Comparison of ENCODE assay signal across 16 mouse cellular contexts in the genomic region with DNA sequence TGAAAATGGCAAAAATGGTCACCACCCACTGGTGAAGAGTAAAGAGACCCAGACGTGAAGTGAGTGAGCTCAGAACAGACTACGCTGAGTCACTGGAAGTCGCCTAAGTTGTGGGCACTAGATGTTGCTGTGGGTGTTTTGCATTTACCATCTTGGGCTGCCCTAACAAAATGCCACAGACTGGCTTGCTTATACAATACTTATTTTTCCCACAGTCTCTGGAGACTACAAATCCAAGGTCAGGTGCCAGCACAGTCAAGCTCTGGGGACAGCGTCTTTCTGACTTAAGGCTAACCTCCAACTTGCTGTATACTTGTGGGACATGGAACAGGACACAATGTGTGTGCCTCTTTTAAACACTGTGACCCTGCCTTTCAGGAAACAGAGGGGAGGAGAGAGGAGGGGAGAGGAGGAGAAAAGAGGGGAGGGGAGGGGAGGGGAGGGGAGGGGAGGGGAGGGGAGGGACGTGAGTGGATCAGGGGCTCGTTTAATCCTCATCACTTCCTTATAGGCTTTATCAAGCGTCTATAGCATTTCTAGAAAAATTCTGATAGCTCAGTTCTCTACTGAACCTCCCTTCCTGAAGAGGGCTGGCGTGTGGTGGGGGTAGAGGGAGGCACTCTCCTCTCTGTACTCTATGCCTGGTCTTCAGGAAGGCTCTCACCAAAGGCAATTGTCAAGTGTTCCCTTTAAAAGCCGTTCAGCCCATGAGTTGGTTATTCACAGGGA. TPM values are rescaled to one million over a fixed set of nuclear protein-coding genes. Genes with fewer than 3 reads are reported as not detected.
DNase-seq lines count a peak whose midpoint lies in the region; ATAC-seq lines count a peak whose summit lies in the region.
"Had no signal": no experiment of that assay in that cellular context is flagged by ENCODE, and none has a peak within 500 bp of the region (broad histone marks: within the 10 kb centered on the region; RNA-seq: fewer than 3 reads in every experiment).

No protein-coding gene starts in this region.

- ATAC-seq in liver, embryonic 12.5 days, result no peak
- no peak for ATAC-seq in intestine, embryonic 15.5 days
- ATAC-seq in forebrain, embryonic 14.5 days, result no peak

- H3K4me1 ChIP-seq in heart, embryonic 10.5 days, result peaks cover 38% of the 10 kb centered on the region
- peaks cover 70% of the 10 kb centered on the region for H3K4me1 ChIP-seq in liver, embryonic 12.5 days
- H3K4me1 ChIP-seq in intestine, embryonic 15.5 days (replicated peaks), result peaks cover 30% of the 10 kb centered on the region
- H3K4me1 ChIP-seq in forebrain, embryonic 14.5 days (ENCODE audit: control insufficient read depth, insufficient read depth, low read length), result no peaks in the 10 kb centered on the region

- H3K9me3 ChIP-seq in heart, embryonic 10.5 days, result no peaks in the 10 kb centered on the region
- peaks cover 5% of the 10 kb centered on the region; the same call in 1 of the 2 replicates for H3K9me3 ChIP-seq in liver, embryonic 12.5 days (replicated peaks)
- H3K9me3 ChIP-seq in intestine, embryonic 15.5 days, result no peaks in the 10 kb centered on the region
- no peaks in the 10 kb centered on the region for H3K9me3 ChIP-seq in forebrain, embryonic 14.5 days (replicated peaks; ENCODE audit: control insufficient read depth, low read length)

- H3K4me2 ChIP-seq in liver, embryonic 12.5 days, result peak overlapping the region; percentile 25
- H3K4me2 ChIP-seq in intestine, embryonic 15.5 days (replicated peaks), result no peak overlapping the region
- no peak overlapping the region for H3K4me2 ChIP-seq in forebrain, embryonic 14.5 days (ENCODE audit: low read length)

- DNase-seq in heart, embryonic 10.5 days (ENCODE audit: low spot score), result no peak
- no peak for DNase-seq in heart, adult 18-20 months
- peak; percentile 37 for DNase-seq in right cerebral cortex, postnatal 25 days
- no peak for DNase-seq in right cerebral cortex, postnatal 14 days
- DNase-seq in gastrocnemius, postnatal 14 days, result no peak
- no peak for DNase-seq in forebrain, embryonic 14.5 days (ENCODE audit: low spot score)
- DNase-seq: adrenal gland, postnatal 25 days; cerebellum, adult 11 months; gastrocnemius, adult 2 months; heart, postnatal 14 days; kidney, adult 2 months; left cerebral cortex, postnatal 4 days; lung, postnatal 4 days had no signal

- 55% methylated on average over 9 of the region's 9 CpGs for WGBS in heart, embryonic 10.5 days
- 37% methylated on average over 9 of the region's 9 CpGs for WGBS in liver, embryonic 12.5 days (ENCODE audit: insufficient replicate concordance)
- WGBS in intestine, embryonic 15.5 days, result 60% methylated on average over 9 of the region's 9 CpGs
- 61% methylated on average over 9 of the region's 9 CpGs for WGBS in forebrain, embryonic 14.5 days

- H3K27me3 ChIP-seq in heart, embryonic 10.5 days (ENCODE audit: insufficient read depth, poor library complexity, severe bottlenecking), result no peaks in the 10 kb centered on the region
- no peaks in the 10 kb centered on the region for H3K27me3 ChIP-seq in liver, embryonic 12.5 days (replicated peaks)
- H3K27me3 ChIP-seq in intestine, embryonic 15.5 days (replicated peaks), result no peaks in the 10 kb centered on the region
- H3K27me3 ChIP-seq in forebrain, embryonic 14.5 days (replicated peaks; ENCODE audit: control insufficient read depth, insufficient read depth, low read length), result no peaks in the 10 kb centered on the region

- H3K36me3 ChIP-seq in heart, embryonic 10.5 days, result no peaks in the 10 kb centered on the region
- peaks cover 6% of the 10 kb centered on the region; the same call in 1 of the 2 replicates for H3K36me3 ChIP-seq in liver, embryonic 12.5 days
- no peaks in the 10 kb centered on the region for H3K36me3 ChIP-seq in intestine, embryonic 15.5 days
- H3K36me3 ChIP-seq in forebrain, embryonic 14.5 days (ENCODE audit: control insufficient read depth, insufficient read depth, low read length), result no peaks in the 10 kb centered on the region

- intact Hi-C loops in gastrocnemius, postnatal 14 days (cut with DNase I; ENCODE audit: low total_unique reads), result no loop called here

- peak overlapping the region; percentile 42 for H3K9ac ChIP-seq in liver, embryonic 12.5 days
- no peak overlapping the region for H3K9ac ChIP-seq in intestine, embryonic 15.5 days
- H3K9ac ChIP-seq in forebrain, embryonic 14.5 days (ENCODE audit: low read length), result no peak overlapping the region

- H3K4me3 ChIP-seq in heart, embryonic 10.5 days, result no peak overlapping the region
- H3K4me3 ChIP-seq in liver, embryonic 12.5 days, result no peak overlapping the region
- no peak overlapping the region for H3K4me3 ChIP-seq in intestine, embryonic 15.5 days (replicated peaks)
- H3K4me3 ChIP-seq in forebrain, embryonic 14.5 days (ENCODE audit: low read depth, low read length), result no peak overlapping the region
- H3K4me3 ChIP-seq: gastrocnemius, adult 2 months; layer of hippocampus, adult 2 months had no signal

- peak overlapping the region; percentile 36; the same call in 1 of the 2 replicates for H3K27ac ChIP-seq in heart, embryonic 10.5 days
- H3K27ac ChIP-seq in liver, embryonic 12.5 days, result peak overlapping the region; percentile 74
- no peak overlapping the region for H3K27ac ChIP-seq in intestine, embryonic 15.5 days
- no peak overlapping the region for H3K27ac ChIP-seq in forebrain, embryonic 14.5 days (ENCODE audit: low read depth, low read length)
- H3K27ac ChIP-seq: gastrocnemius, adult 2 months; layer of hippocampus, adult 2 months had no signal

RNA-seq across cellular contexts. Expression of gene Lactb, which starts 15.9 kb away (rescaled TPM):
- 10.1 and 11.4 TPM in 2 replicates for polyA plus RNA-seq in heart, embryonic 10.5 days (2016; fragmentation: Nextera tagmentation; extraction: Ambion mirVana)
- total RNA-seq in heart, adult 18-20 months (2021), result 10 to 100 TPM; 23.2 to 24.4 TPM
- polyA plus RNA-seq in liver, embryonic 12.5 days (2016; fragmentation: Nextera tagmentation; extraction: Ambion mirVana), result 8.9 and 9.4 TPM in 2 replicates
- polyA plus RNA-seq in intestine, embryonic 15.5 days (2015; fragmentation: Nextera tagmentation; extraction: Ambion mirVana), result 7.2 and 8.2 TPM in 2 replicates
- 10 to 100 TPM; 21.3 to 21.6 TPM for total RNA-seq in gastrocnemius, postnatal 14 days (2021)
- polyA plus RNA-seq in forebrain, embryonic 14.5 days (2014; fragmentation: Nextera tagmentation; extraction: Ambion mirVana), result 9.8 and 10.2 TPM in 2 replicates

RNA-seq across cellular contexts. Expression of gene Rps27l, which starts 45.3 kb away (rescaled TPM):
- polyA plus RNA-seq in heart, embryonic 10.5 days (2016; fragmentation: Nextera tagmentation; extraction: Ambion mirVana), result 626 and 705 TPM in 2 replicates
- 100 to 1,000 TPM; 151 to 172 TPM for total RNA-seq in heart, adult 18-20 months (2021)
- polyA plus RNA-seq in liver, embryonic 12.5 days (2016; fragmentation: Nextera tagmentation; extraction: Ambion mirVana), result 702 and 744 TPM in 2 replicates
- 830 and 881 TPM in 2 replicates for polyA plus RNA-seq in intestine, embryonic 15.5 days (2015; fragmentation: Nextera tagmentation; extraction: Ambion mirVana)
- 100 to 1,000 TPM; 179 to 205 TPM for total RNA-seq in gastrocnemius, postnatal 14 days (2021)
- polyA plus RNA-seq in forebrain, embryonic 14.5 days (2014; fragmentation: Nextera tagmentation; extraction: Ambion mirVana), result 357 and 434 TPM in 2 replicates

RNA-seq across cellular contexts. Expression of gene Tpm1, which starts 58.0 kb away (rescaled TPM):
- 2,990 and 4,096 TPM in 2 replicates for polyA plus RNA-seq in heart, embryonic 10.5 days (2016; fragmentation: Nextera tagmentation; extraction: Ambion mirVana)
- over 10,000 TPM in 1 of 2 experiments, 1,000 to 10,000 TPM in 1; 9,705 to 11,464 TPM for total RNA-seq in heart, adult 18-20 months (2021)
- polyA plus RNA-seq in liver, embryonic 12.5 days (2016; fragmentation: Nextera tagmentation; extraction: Ambion mirVana), result 214 and 225 TPM in 2 replicates
- polyA plus RNA-seq in intestine, embryonic 15.5 days (2015; fragmentation: Nextera tagmentation; extraction: Ambion mirVana), result 994 and 1,099 TPM in 2 replicates
- total RNA-seq in gastrocnemius, postnatal 14 days (2021), result over 10,000 TPM; 23,393 to 24,139 TPM
- 104 and 126 TPM in 2 replicates for polyA plus RNA-seq in forebrain, embryonic 14.5 days (2014; fragmentation: Nextera tagmentation; extraction: Ambion mirVana)

Comparison
In these comparisons a context has a peak if more than half of its experiments do, and no peak if none do; other contexts are left out.
1. H3K27ac ChIP-seq: peak in heart, embryonic 10.5 days (single experiment) and liver, embryonic 12.5 days (single experiment); none in intestine, embryonic 15.5 days (single experiment) and forebrain, embryonic 14.5 days (single experiment).